Mouse (Mus musculus): Measurements from ENCODE around the gene Elf3.
A peak's percentile ranks its signal among the peaks of the same experiment; 100 is the strongest.
"Not testable (repeated sequence)": the region's sequence is repeated elsewhere in the genome, so short reads cannot be mapped to it uniquely, and the experiment has no call there.

Gene Elf3

GRCm38 (mm10) chr1:135258380-135259127 is at the start of gene Elf3:
Gene Elf3, minus strand, starts transcription at chr1:135258568.
- DNase-seq (ENCODE audit: low spot score) = peak; percentile 85

- no peak for DNase-seq (ENCODE audit: low spot score)
Measured at GRCm38 (mm10) chr1:135290908-135291307, 32.5 kb upstream of the Elf3 start.

- DNase-seq (ENCODE audit: low spot score) = no peak
Measured at GRCm38 (mm10) chr1:135286311-135286710, 27.9 kb upstream of the Elf3 start.

- peak; percentile 86 for DNase-seq (ENCODE audit: low spot score)
Measured at GRCm38 (mm10) chr1:135283826-135284291, 25.5 kb upstream of the Elf3 start, which contains the start of gene Rnpep. Gene Rnpep, minus strand, starts transcription at chr1:135284084.

GRCm38 (mm10) chr1:135283287-135283825 is 25.0 kb upstream of the Elf3 start:
- DNase-seq (ENCODE audit: low spot score) = peak; percentile 75

GRCm38 (mm10) chr1:135282536-135283286 is 24.3 kb upstream of the Elf3 start:
- peak; percentile 6 for DNase-seq (ENCODE audit: low spot score)

- no peak for DNase-seq (ENCODE audit: low spot score)
Measured at GRCm38 (mm10) chr1:135281841-135282240, 23.5 kb upstream of the Elf3 start.

GRCm38 (mm10) chr1:135280646-135281045 is 22.3 kb upstream of the Elf3 start:
- no peak for DNase-seq (ENCODE audit: low spot score)

- DNase-seq (ENCODE audit: low spot score) = no peak
Measured at GRCm38 (mm10) chr1:135271371-135271770, 13.0 kb upstream of the Elf3 start.

GRCm38 (mm10) chr1:135267663-135268446 is 9.5 kb upstream of the Elf3 start:
- DNase-seq (ENCODE audit: low spot score) = no peak

- DNase-seq (ENCODE audit: low spot score) = no peak
Measured at GRCm38 (mm10) chr1:135265834-135266233, 7.5 kb upstream of the Elf3 start.

- DNase-seq (ENCODE audit: low spot score) = no peak
Measured at GRCm38 (mm10) chr1:135263316-135263715, 4.9 kb upstream of the Elf3 start.

GRCm38 (mm10) chr1:135262329-135262728 is 4.0 kb upstream of the Elf3 start:
- no peak for DNase-seq (ENCODE audit: low spot score)

- DNase-seq (ENCODE audit: low spot score) = no peak
Measured at GRCm38 (mm10) chr1:135260931-135261330, 2.6 kb upstream of the Elf3 start.

- DNase-seq (ENCODE audit: low spot score) = peak; percentile 96
Measured at GRCm38 (mm10) chr1:135259128-135259436, 714 bp upstream of the Elf3 start.

- no peak for DNase-seq (ENCODE audit: low spot score)
Measured at GRCm38 (mm10) chr1:135256299-135256698, 2.1 kb downstream of the Elf3 start.

GRCm38 (mm10) chr1:135252854-135253253 is 5.5 kb downstream of the Elf3 start:
- DNase-seq (ENCODE audit: low spot score) = peak; percentile 27

GRCm38 (mm10) chr1:135251405-135251804 is 7.0 kb downstream of the Elf3 start:
- DNase-seq (ENCODE audit: low spot score) = peak; percentile 19

GRCm38 (mm10) chr1:135250706-135251105 is 7.7 kb downstream of the Elf3 start:
- DNase-seq (ENCODE audit: low spot score) = no peak

GRCm38 (mm10) chr1:135248434-135248850 is 9.9 kb downstream of the Elf3 start:
- DNase-seq (ENCODE audit: low spot score) = peak; percentile 41

- DNase-seq (ENCODE audit: low spot score) = no peak
Measured at GRCm38 (mm10) chr1:135244014-135244413, 14.4 kb downstream of the Elf3 start.

- DNase-seq (ENCODE audit: low spot score) = not testable (repeated sequence)
Measured at GRCm38 (mm10) chr1:135240206-135240605, 18.2 kb downstream of the Elf3 start.
